Mouse (Mus musculus) urinary bladder, postnatal 4 days (tissue): ENCODE measurements around the gene Gm4307.
"Not testable (repeated sequence)": the region's sequence is repeated elsewhere in the genome, so short reads cannot be mapped to it uniquely, and the experiment has no call there.

ENCODE experiments used
- DNase-seq, 2 experiments: peaks; one replicate each; pipeline ENCODE4 v3.0.0; 2021 to 2022; ENCODE audit warnings: low spot score in 2 of 2

Gm4307 gene

GRCm38 (mm10) chr10:100361038-100361437 is at the start of gene Gm4307:
Gm4307 (plus strand) TSS chr10:100361338.
- not testable (repeated sequence) for DNase-seq

DNA sequence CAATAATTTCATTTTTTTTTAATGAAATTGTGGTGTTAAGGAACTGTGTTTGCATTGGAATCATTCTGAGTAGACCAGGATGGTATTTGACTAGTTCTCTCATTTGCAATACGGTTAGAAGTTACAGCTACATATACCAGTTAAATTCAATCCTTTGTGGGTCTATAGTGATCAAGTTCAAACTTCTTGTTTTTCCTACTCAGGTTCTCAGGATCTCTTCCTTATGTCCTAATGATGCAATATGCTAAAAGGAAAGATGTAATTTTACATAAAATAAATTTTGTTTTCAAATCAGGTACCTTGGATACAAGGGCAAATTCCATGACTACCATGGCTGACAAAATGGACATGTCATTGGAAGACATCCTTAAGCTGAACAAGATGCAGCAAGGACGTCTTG is 25.8 kb upstream of the Gm4307 start, which contains the start of gene Gm4301:
Gene Gm4301 (plus strand): TSS at position 301 of the 400 bp plus-strand sequence.
- DNase-seq, result not testable (repeated sequence)

DNA sequence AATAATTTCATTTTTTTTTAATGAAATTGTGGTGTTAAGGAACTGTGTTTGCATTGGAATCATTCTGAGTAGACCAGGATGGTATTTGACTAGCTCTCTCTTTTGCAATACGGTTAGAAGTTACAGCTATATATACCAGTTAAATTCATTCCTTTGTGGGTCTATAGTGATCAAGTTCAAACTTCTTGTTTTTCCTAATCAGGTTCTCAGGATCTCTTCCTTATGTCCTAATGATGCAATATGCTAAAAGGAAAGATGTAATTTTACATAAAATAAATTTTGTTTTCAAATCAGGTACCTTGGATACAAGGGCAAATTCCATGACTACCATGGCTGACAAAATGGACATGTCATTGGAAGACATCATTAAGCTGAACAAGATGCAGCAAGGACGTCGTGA is 20.6 kb upstream of the Gm4307 start, which contains the start of gene Gm4302:
Gene Gm4302 (plus strand): TSS at position 301 of the 400 bp plus-strand sequence.
- DNase-seq, result not testable (repeated sequence)

DNA sequence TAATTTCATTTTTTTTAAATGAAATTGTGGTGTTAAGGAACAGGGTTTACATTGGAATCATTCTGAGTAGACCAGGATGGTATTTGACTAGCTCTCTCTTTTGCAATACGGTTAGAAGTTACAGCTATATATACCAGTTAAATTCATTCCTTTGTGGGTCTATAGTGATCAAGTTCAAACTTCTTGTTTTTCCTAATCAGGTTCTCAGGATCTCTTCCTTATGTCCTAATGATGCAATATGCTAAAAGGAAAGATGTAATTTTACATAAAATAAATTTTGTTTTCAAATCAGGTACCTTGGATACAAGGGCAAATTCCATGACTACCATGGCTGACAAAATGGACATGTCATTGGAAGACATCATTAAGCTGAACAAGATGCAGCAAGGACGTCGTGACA is 15.5 kb upstream of the Gm4307 start, which contains the start of gene Gm4303:
Gene Gm4303 (plus strand): TSS at position 301 of the 400 bp plus-strand sequence.
- not testable (repeated sequence) for DNase-seq

DNA sequence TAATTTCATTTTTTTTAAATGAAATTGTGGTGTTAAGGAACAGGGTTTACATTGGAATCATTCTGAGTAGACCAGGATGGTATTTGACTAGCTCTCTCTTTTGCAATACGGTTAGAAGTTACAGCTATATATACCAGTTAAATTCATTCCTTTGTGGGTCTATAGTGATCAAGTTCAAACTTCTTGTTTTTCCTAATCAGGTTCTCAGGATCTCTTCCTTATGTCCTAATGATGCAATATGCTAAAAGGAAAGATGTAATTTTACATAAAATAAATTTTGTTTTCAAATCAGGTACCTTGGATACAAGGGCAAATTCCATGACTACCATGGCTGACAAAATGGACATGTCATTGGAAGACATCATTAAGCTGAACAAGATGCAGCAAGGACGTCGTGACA is 10.3 kb upstream of the Gm4307 start, which contains the start of gene Gm4305:
Gene Gm4305 (plus strand): TSS at position 301 of the 400 bp plus-strand sequence.
- not testable (repeated sequence) for DNase-seq

DNA sequence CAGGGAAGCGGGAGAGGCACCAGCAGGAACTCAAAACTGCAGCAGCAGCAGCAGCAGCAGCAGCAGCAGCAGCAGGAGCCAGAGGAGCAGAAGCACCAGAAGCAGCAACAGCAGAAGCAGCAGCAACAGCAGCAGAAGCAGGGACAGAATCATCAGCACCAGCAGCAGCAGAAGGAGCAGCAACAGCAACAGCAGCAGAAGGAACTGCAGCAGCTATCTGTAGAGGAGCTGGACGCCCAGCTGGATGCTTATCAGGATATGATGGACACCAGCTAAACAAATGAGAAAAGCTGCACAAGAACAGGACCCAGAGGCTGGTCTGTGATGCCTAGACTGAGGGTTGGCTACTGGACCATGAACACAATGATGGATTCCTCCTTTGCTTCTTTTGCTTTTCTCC is 4.3 kb upstream of the Gm4307 start:
- peak; percentile 25 to 65 for DNase-seq

GRCm38 (mm10) chr10:100382460-100382859 is 21.3 kb downstream of the Gm4307 start, which contains the start of gene Gm4312:
Gm4312 (minus strand) TSS chr10:100382560.
- DNase-seq, result not testable (repeated sequence)

DNA sequence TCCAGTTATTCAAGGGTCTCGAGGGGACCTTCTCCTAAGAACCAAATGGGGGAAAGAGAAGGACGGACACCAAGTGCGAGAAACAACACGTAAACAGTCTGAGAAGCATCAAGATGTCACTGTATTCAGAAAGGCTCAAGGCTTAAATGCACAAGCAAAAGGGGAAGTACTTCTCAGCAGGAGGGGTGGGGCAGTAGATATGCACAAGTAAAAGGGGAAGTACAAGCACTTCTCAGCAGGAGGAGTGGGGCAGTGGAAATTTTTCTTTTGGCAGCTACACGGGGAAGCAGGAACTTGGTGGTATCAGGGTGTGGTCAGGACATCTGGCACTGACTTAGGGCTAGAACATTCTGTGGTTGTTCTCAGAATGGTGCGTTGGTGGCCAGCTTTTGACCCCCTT is 41.2 kb downstream of the Gm4307 start:
- DNase-seq, result not testable (repeated sequence)
